Mouse (Mus musculus) hindbrain, embryonic 11.5 days (tissue): ENCODE results near the gene Cdk9. TPM values are rescaled to one million over a fixed set of nuclear protein-coding genes. Genes with fewer than 3 reads are reported as not detected.

ENCODE experiments used
- ATAC-seq: fragments of 200-750 bp; cut with Nextera tagmentation; 2 replicates; pipeline ENCODE4 v1.8.0; 2017; ENCODE audit warnings: mild to moderate bottlenecking, moderate TSS enrichment, moderate library complexity; ENCODE audit not compliant: low FRiP score
- DNase-seq: peaks from one replicate; pipeline ENCODE4 v3.0.0-alpha.2; 2015; ENCODE audit warnings: low spot score
- H3K27ac ChIP-seq: fragments of 300-500 bp; sonication (generic); 2 replicates; pipeline ENCODE4 v1.5.1; 2014; ENCODE audit warnings: mild to moderate bottlenecking, low read depth, low read length
- H3K27me3 ChIP-seq: fragments of 300-500 bp; sonication (generic); 2 replicates; pipeline ENCODE4 v1.6.1; 2014; ENCODE audit warnings: mild to moderate bottlenecking, low read length, moderate library complexity, mixed read lengths; ENCODE audit not compliant: control insufficient read depth, insufficient read depth
- H3K36me3 ChIP-seq: fragments of 300-500 bp; sonication (generic); 2 replicates; pipeline ENCODE4 v1.6.1; 2014; ENCODE audit warnings: mild to moderate bottlenecking, low read length, moderate library complexity, mixed read lengths; ENCODE audit not compliant: control insufficient read depth, insufficient read depth
- H3K4me1 ChIP-seq: fragments of 300-500 bp; sonication (generic); replicated peaks from 2 replicates; pipeline ENCODE4 v1.6.1; 2014; ENCODE audit warnings: low read length, mixed read lengths; ENCODE audit not compliant: control insufficient read depth, insufficient read depth
- H3K4me2 ChIP-seq: fragments of 300-500 bp; sonication (generic); replicated peaks from 2 replicates; pipeline ENCODE4 v1.6.1; 2014; ENCODE audit warnings: mild to moderate bottlenecking, low read depth, low read length
- H3K4me3 ChIP-seq: fragments of 300-500 bp; sonication (generic); 2 replicates; pipeline ENCODE4 v1.5.1; 2014; ENCODE audit warnings: low read depth, low read length
- H3K9ac ChIP-seq: fragments of 300-500 bp; sonication (generic); 2 replicates; pipeline ENCODE4 v1.6.1; 2014; ENCODE audit warnings: low read depth, low read length
- H3K9me3 ChIP-seq: fragments of 300-500 bp; sonication (generic); 2 replicates; pipeline ENCODE4 v1.6.1; 2016; ENCODE audit warnings: low read length; ENCODE audit not compliant: control insufficient read depth
- WGBS: fragments of 180-500 bp; shearing (Covaris S2); extraction: QIAGEN DNeasy Blood & Tissue Kit; methylation state at CpG from one replicate; pipeline ENCODE4 v1.1.7; 2014; 5-methylcytosine and 5-hydroxymethylcytosine counted together
- polyA plus RNA-seq: library from polyadenylated mRNA; unstranded; fragments of >200 nt; fragmentation: Nextera tagmentation; extraction: Ambion mirVana; gene quantifications from 2 replicates; pipeline ENCODE4 v1.2.1, GENCODE M21; 2014

The Cdk9 gene
- polyA plus RNA-seq, 1 experiment from 2014 or later: 77.3 TPM

- Histone ChIP-seq H3K4me2 (no peak overlapping the region), H3K27ac (no peak overlapping the region), H3K36me3 (no peaks in the 10 kb centered on the region), H3K4me3 (no peak overlapping the region), H3K9me3 (no peaks in the 10 kb centered on the region), H3K9ac (no peak overlapping the region), H3K4me1 (0 out of 2 replicates have a peak, but pooled peaks cover 2% of the 10 kb centered on the region), H3K27me3 (no peaks in the 10 kb centered on the region)
- ATAC-seq (no peak), DNase-seq (no peak)
- WGBS: 49% methylated on average over 7 of the region's 7 CpGs
Observed at GRCm38 (mm10) chr2:32728463-32728862, 15.6 kb upstream of the Cdk9 start.

DNA sequence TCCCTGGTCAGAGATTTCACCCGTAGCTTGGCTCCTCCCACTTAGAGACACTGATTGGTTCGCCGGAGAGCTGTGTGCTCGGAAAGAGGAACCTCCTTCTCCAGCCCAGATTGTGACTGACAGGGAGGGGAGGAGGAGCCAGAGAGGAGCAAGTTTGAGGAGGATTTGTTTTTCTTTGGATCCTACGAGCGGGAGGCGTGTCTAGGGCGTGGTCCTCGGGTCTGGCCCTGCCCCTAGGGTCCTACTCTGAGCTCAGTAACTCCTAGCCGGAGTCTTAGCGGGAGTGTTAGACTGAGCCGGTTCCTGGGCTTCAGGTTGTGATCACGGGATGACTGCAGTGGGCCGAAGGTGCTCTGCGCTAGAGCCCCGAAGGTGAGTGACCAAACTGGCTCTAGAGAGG is 14.6 kb upstream of the Cdk9 start:
- Histone ChIP-seq H3K4me2 (peak overlapping the region; percentile 32), H3K4me1 (0 out of 2 replicates have a peak, but pooled peaks cover 2% of the 10 kb centered on the region), H3K27ac (no peak overlapping the region), H3K36me3 (no peaks in the 10 kb centered on the region), H3K4me3 (peak overlapping the region; percentile 27), H3K27me3 (no peaks in the 10 kb centered on the region), H3K9ac (0 out of 2 replicates have a peak overlapping the region, but pooled peaks have one; percentile 29), H3K9me3 (no peaks in the 10 kb centered on the region)
- DNase-seq: peak; percentile 94
- peak; percentile 94 for ATAC-seq
- 1% methylated on average over 16 of the region's 16 CpGs for WGBS

GRCm38 (mm10) chr2:32724832-32725790 is 12.2 kb upstream of the Cdk9 start:
- 83% methylated on average over 16 of the region's 16 CpGs for WGBS
- Histone ChIP-seq H3K27ac (no peak overlapping the region), H3K4me1 (no peaks in the 10 kb centered on the region), H3K9me3 (no peaks in the 10 kb centered on the region), H3K9ac (no peak overlapping the region), H3K36me3 (no peaks in the 10 kb centered on the region), H3K27me3 (no peaks in the 10 kb centered on the region), H3K4me3 (no peak overlapping the region), H3K4me2 (no peak overlapping the region)
- ATAC-seq (no peak), DNase-seq (no peak)

- Histone ChIP-seq H3K4me1 (no peaks in the 10 kb centered on the region), H3K27me3 (no peaks in the 10 kb centered on the region), H3K4me3 (no peak overlapping the region), H3K36me3 (no peaks in the 10 kb centered on the region), H3K9me3 (no peaks in the 10 kb centered on the region), H3K4me2 (no peak overlapping the region), H3K27ac (no peak overlapping the region), H3K9ac (no peak overlapping the region)
- DNase-seq (no peak), ATAC-seq (no peak)
- WGBS: 88% methylated on average over 4 of the region's 4 CpGs
Observed at GRCm38 (mm10) chr2:32724149-32724548, 11.3 kb upstream of the Cdk9 start.

DNA sequence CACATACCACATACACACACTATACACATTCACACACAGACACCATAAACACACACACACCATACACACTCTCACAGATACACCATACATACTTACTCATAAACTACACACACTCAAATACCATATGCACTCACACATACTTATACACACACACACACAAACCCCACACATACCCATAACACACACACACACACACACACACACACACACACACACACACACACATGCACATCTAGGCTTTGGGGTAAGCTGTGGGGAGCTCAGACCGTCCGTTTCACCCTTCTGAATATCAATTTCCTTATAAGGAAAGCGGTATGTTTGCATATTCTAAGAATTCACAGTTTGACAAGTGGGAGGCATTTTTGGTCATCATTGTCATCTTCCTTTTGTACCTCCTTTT is 9.7 kb upstream of the Cdk9 start:
- H3K4me2 ChIP-seq: no peak overlapping the region
- WGBS: 86% methylated on average over 3 of the region's 3 CpGs
- DNase-seq: no peak

GRCm38 (mm10) chr2:32722046-32722445 is 9.2 kb upstream of the Cdk9 start:
- Histone ChIP-seq H3K27ac (no peak overlapping the region), H3K36me3 (no peaks in the 10 kb centered on the region), H3K4me1 (no peaks in the 10 kb centered on the region), H3K9ac (no peak overlapping the region), H3K27me3 (no peaks in the 10 kb centered on the region), H3K4me3 (no peak overlapping the region), H3K9me3 (no peaks in the 10 kb centered on the region), H3K4me2 (no peak overlapping the region)
- ATAC-seq: no peak
- DNase-seq: no peak
- 70% methylated on average over 6 of the region's 6 CpGs for WGBS

More for the DNA sequence above, 9.7 kb upstream of the Cdk9 start:
- no peak overlapping the region for H3K4me3 ChIP-seq
- no peak overlapping the region for H3K9ac ChIP-seq
- no peak overlapping the region for H3K27ac ChIP-seq
- no peaks in the 10 kb centered on the region for H3K27me3 ChIP-seq
- H3K36me3 ChIP-seq: no peaks in the 10 kb centered on the region
- no peak for ATAC-seq
- H3K9me3 ChIP-seq: no peaks in the 10 kb centered on the region
- H3K4me1 ChIP-seq: no peaks in the 10 kb centered on the region

DNA sequence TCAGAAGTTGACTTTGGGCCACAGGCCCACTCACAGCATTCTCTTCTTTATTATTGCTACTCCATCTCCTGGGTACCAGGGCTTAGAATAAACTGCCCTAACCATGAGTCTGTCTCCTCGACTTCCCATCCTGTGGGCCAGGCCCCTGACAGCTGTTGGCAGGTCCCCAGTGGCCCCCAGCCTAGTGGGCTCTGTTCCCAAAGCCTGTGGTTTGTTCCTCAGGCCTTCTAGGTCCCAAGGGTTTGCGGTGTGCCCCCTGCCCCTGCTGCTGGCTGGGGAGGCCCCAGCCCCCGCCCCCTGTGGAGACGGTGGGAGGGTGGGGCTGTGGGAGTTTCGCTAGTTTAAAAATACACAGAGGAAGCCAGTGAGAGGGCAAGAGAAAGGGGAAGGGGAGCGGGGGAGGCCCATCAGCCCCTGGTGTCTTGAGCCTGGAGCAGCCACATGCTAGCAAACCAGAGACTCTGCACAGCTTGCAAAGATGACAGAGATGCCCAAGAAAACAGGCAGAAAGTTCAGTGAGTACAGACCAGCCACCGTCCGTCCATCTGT is 7.9 kb upstream of the Cdk9 start, which contains the start of gene Sh2d3c:
TSS of gene Sh2d3c (plus strand) at position 375 of the 549 bp plus-strand sequence.
- WGBS: 58% methylated on average over 8 of the region's 8 CpGs
- Histone ChIP-seq H3K4me3 (no peak within 1 kb of the TSS), H3K4me2 (no peak within 1 kb of the TSS), H3K36me3 (no peaks in the 10 kb centered on the region), H3K4me1 (no peaks in the 10 kb centered on the region), H3K27me3 (no peaks in the 10 kb centered on the region), H3K9ac (no peak within 1 kb of the TSS), H3K27ac (no peak within 1 kb of the TSS), H3K9me3 (no peaks in the 10 kb centered on the region)
- DNase-seq: no peak
- ATAC-seq: no peak

GRCm38 (mm10) chr2:32720053-32720452 is 7.2 kb upstream of the Cdk9 start:
- H3K36me3 ChIP-seq: no peaks in the 10 kb centered on the region
- no peak overlapping the region for H3K27ac ChIP-seq
- no peaks in the 10 kb centered on the region for H3K9me3 ChIP-seq
- no peak for DNase-seq
- H3K4me3 ChIP-seq: no peak overlapping the region
- no peaks in the 10 kb centered on the region for H3K27me3 ChIP-seq
- WGBS: 99% methylated on average over 3 of the region's 3 CpGs
- no peak for ATAC-seq
- H3K9ac ChIP-seq: no peak overlapping the region
- no peaks in the 10 kb centered on the region for H3K4me1 ChIP-seq
- no peak overlapping the region for H3K4me2 ChIP-seq
